Mouse (Mus musculus) liver, embryonic 14.5 days (tissue): Measurements from ENCODE around the gene Ywhag. TPM values are rescaled to one million over a fixed set of nuclear protein-coding genes. Genes with fewer than 3 reads are reported as not detected.

ENCODE experiments used
- ATAC-seq: fragments of 200-750 bp; cut with Nextera tagmentation; 2 replicates; pipeline ENCODE4 v1.8.0; 2017; ENCODE audit warnings: moderate number of reproducible peaks, mild to moderate bottlenecking, moderate library complexity; ENCODE audit not compliant: insufficient read depth
- DNase-seq, 3 experiments: peaks; one replicate each; pipeline ENCODE4 v3.0.0-alpha.2; 2012 to 2013; ENCODE audit warnings: low read depth in 3 of 3, low spot score in 3 of 3
- H3K27ac ChIP-seq: fragments of 300-500 bp; sonication (generic); 2 replicates; pipeline ENCODE4 v1.5.1; 2014; ENCODE audit warnings: moderate library complexity, mild to moderate bottlenecking, control low read depth, inconsistent platforms
- H3K27me3 ChIP-seq: fragments of 300-500 bp; sonication (generic); 2 replicates; pipeline ENCODE4 v1.6.1; 2014; ENCODE audit warnings: mild to moderate bottlenecking, low read length, moderate library complexity; ENCODE audit not compliant: control insufficient read depth, insufficient read depth
- H3K36me3 ChIP-seq: fragments of 300-500 bp; sonication (generic); replicated peaks from 2 replicates; pipeline ENCODE4 v1.6.1; 2014; ENCODE audit warnings: low read depth; ENCODE audit not compliant: control insufficient read depth, insufficient read depth
- H3K4me1 ChIP-seq, 2 experiments: fragments of 200-500 bp in 1 of 2; fragments of 300-500 bp in 1 of 2; sonication (generic) in 1 of 2; replicated peaks; 2 replicates each; pipeline ENCODE4 v1.6.1; 2012 to 2014; ENCODE audit warnings: antibody characterized with exemption in 1 of 2, inconsistent platforms in 1 of 2, low read length in 1 of 2; ENCODE audit not compliant: control insufficient read depth in 2 of 2, insufficient read depth in 2 of 2
- H3K4me2 ChIP-seq: fragments of 300-500 bp; sonication (generic); 2 replicates; pipeline ENCODE4 v1.6.1; 2014; ENCODE audit warnings: low read depth, mild to moderate bottlenecking, control low read depth, moderate library complexity
- H3K4me3 ChIP-seq, 2 experiments: fragments of 200-500 bp in 1 of 2; fragments of 300-500 bp in 1 of 2; sonication (generic) in 1 of 2; 2 replicates each; pipeline ENCODE4 v1.5.1; 2012 to 2014; ENCODE audit warnings: low read depth in 2 of 2, low read length in 2 of 2, mild to moderate bottlenecking in 2 of 2, control low read depth in 1 of 2, inconsistent platforms in 1 of 2, moderate library complexity in 1 of 2; ENCODE audit not compliant: insufficient read depth in 1 of 2
- H3K9ac ChIP-seq: fragments of 300-500 bp; sonication (generic); replicated peaks from 2 replicates; pipeline ENCODE4 v1.6.1; 2014; ENCODE audit warnings: mild to moderate bottlenecking, control low read depth, moderate library complexity
- H3K9me3 ChIP-seq: fragments of 300-500 bp; sonication (generic); 2 replicates; pipeline ENCODE4 v1.6.1; 2016; ENCODE audit warnings: low read length, mixed read lengths; ENCODE audit not compliant: control insufficient read depth
- CTCF ChIP-seq: IDR thresholded peaks from 2 replicates; pipeline ENCODE4 v1.5.1; 2016; ENCODE audit warnings: antibody characterized with exemption, low read depth, control low read depth
- EP300 ChIP-seq: IDR thresholded peaks from 2 replicates; pipeline ENCODE4 v1.6.1; 2016; ENCODE audit warnings: antibody characterized with exemption, low read depth
- WGBS: fragments of 180-500 bp; shearing (Covaris S2); extraction: QIAGEN DNeasy Blood & Tissue Kit; methylation state at CpG from one replicate; pipeline ENCODE4 v1.1.7; 2014; ENCODE audit not compliant: insufficient replicate concordance; 5-methylcytosine and 5-hydroxymethylcytosine counted together
- polyA plus RNA-seq, 2 experiments: library from polyadenylated mRNA; depleted of rRNA in 1 of 2; stranded (reverse) in 1 of 2; unstranded in 1 of 2; fragments of >200 nt; fragmentation: Nextera tagmentation in 1 of 2; extraction: Ambion mirVana in 1 of 2; gene quantifications; 2 replicates each; pipeline versions ENCODE4 v1.2.1 to v1.2.3; 2012 to 2014

The Ywhag gene
- polyA plus RNA-seq, 2 experiments = 25.9 to 26.3 TPM

- H3K4me1 ChIP-seq = peaks cover 18 to 19% of the 10 kb centered on the region in 2 experiments
- TF ChIP-seq CTCF (peak; percentile 54), EP300 (no peak)
- H3K9ac ChIP-seq = no peak overlapping the region
- DNase-seq = no peak
- H3K36me3 ChIP-seq = no peaks in the 10 kb centered on the region
- H3K9me3 ChIP-seq = no peaks in the 10 kb centered on the region
- H3K27ac ChIP-seq = no peak overlapping the region
- WGBS = 29% methylated on average over 24 of the region's 24 CpGs
- ATAC-seq = no peak
- peak overlapping the region; percentile 2; the same call in 1 of the 2 replicates for H3K4me2 ChIP-seq
- no peaks in the 10 kb centered on the region; the same call in 1 of the 2 replicates for H3K27me3 ChIP-seq
- no peak overlapping the region for H3K4me3 ChIP-seq
Measured at GRCm38 (mm10) chr5:135965501-135965930, 31.1 kb upstream of the Ywhag start.

DNA sequence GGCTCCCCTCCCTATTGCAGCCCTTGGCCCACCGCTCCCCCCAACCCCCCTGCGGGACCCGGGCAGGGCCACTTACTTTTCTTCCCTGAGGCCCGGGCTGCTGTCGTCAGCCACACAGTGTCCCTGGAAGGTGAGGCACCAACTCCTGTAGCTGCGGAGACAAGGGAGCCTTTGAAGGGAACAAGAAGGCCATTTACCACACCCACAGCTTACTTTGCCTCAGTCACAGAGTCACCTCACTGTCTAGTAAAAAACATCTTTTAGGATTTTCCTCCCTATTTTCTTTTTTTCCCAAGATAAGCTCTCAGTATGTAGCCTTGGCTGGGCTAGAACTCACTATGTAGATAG, 28.8 kb upstream of the Ywhag start:
- H3K36me3 ChIP-seq = no peaks in the 10 kb centered on the region

DNA sequence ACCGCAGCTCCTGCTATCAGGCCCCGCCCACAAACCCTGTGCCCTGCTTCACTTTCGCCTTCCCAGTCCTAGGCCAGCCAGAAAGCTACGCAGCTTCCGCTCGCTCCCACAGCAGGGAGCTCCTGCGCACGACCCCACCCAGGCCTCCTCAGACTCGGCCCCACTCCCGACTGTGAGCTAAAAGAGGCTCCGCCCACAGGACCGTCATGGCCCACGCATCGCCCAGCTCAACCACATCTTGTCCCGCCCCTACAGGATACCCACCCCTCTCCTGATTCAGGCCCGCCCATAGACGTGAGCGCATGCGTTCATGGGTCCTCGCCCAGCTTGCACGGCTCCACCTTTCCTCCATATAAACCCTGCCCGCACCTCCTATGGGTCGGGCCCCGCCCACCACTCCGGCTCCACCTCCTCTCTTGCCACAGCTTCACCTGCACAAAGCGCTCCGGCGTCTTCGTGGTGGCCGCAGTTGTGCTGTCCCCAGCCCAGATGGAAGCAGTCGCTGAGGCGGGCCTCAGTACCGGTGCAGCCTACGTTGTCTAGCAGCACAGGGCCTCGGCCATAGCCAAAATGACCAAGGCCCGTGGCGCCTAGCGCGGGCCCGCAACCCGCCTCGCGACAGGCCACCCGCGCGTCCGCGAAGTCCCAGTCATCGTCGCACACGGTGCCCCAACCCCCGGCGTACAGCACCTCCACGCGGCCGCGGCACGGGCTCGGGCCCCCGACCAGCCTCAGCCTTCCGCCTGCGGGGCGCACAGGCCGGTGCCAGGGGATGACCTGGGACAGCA, 28.3 kb upstream of the Ywhag start:
- H3K27me3 ChIP-seq = no peaks in the 10 kb centered on the region; the same call in 1 of the 2 replicates
- peak overlapping the region; percentile 64 to 73 for H3K4me3 ChIP-seq
- peak overlapping the region; percentile 79 for H3K9ac ChIP-seq
- peak overlapping the region; percentile 100 for H3K4me2 ChIP-seq
- H3K27ac ChIP-seq = peak overlapping the region; percentile 99
- DNase-seq = peak; percentile 97 to 99 (median 98)
- H3K9me3 ChIP-seq = no peaks in the 10 kb centered on the region
- no peaks in the 10 kb centered on the region for H3K36me3 ChIP-seq
- TF ChIP-seq CTCF (peak; percentile 40; the same call in 1 of the 2 replicates), EP300 (no peak; the same call in 1 of the 2 replicates)
- peak; percentile 92 for ATAC-seq
- peaks cover 36 to 40% of the 10 kb centered on the region in 2 experiments for H3K4me1 ChIP-seq
- under 1% methylated on average over 64 of the region's 64 CpGs for WGBS

More for the DNA sequence above, 28.8 kb upstream of the Ywhag start:
- peak overlapping the region; percentile 71 for H3K9ac ChIP-seq
- ATAC-seq = no peak
- H3K9me3 ChIP-seq = no peaks in the 10 kb centered on the region
- H3K4me1 ChIP-seq = peaks cover 31 to 34% of the 10 kb centered on the region in 2 experiments
- H3K4me3 ChIP-seq = peak overlapping the region; percentile 59 to 73
- 13% methylated on average over 6 of the region's 6 CpGs for WGBS
- DNase-seq = no peak
- H3K27me3 ChIP-seq = no peaks in the 10 kb centered on the region; the same call in 1 of the 2 replicates
- peak overlapping the region; percentile 100 for H3K4me2 ChIP-seq
- TF ChIP-seq EP300 (no peak), CTCF (no peak)
- H3K27ac ChIP-seq = peak overlapping the region; percentile 99

GRCm38 (mm10) chr5:135962125-135962491, 27.7 kb upstream of the Ywhag start:
- Histone ChIP-seq H3K9ac (peak overlapping the region; percentile 79), H3K27ac (peak overlapping the region; percentile 99), H3K4me3 (peak overlapping the region; percentile 64 to 73), H3K36me3 (no peaks in the 10 kb centered on the region), H3K27me3 (no peaks in the 10 kb centered on the region; the same call in 1 of the 2 replicates), H3K9me3 (no peaks in the 10 kb centered on the region), H3K4me1 (peaks cover 38 to 42% of the 10 kb centered on the region in 2 experiments), H3K4me2 (peak overlapping the region; percentile 100)
- WGBS = under 1% methylated on average over 11 of the region's 11 CpGs
- DNase-seq (no peak), ATAC-seq (no peak)
- TF ChIP-seq EP300 (no peak; the same call in 1 of the 2 replicates), CTCF (no peak; the same call in 1 of the 2 replicates)
